Mouse (Mus musculus): ENCODE data around the gene Ilkap. TPM values are rescaled to one million over a fixed set of nuclear protein-coding genes. Genes with fewer than 3 reads are reported as not detected.

Ilkap gene
- polyA plus RNA-seq, 1 experiment from 2014 or later = 140 TPM

- Histone ChIP-seq H3K9ac (ENCODE audit: low read depth, low read length) (peak overlapping the region; percentile 85), H3K36me3 (ENCODE audit: control insufficient read depth, insufficient read depth, low read length) (no peaks in the 10 kb centered on the region), H3K4me2 (ENCODE audit: low read length) (peak overlapping the region; percentile 93), H3K27ac (ENCODE audit: low read depth, low read length) (no peak overlapping the region), H3K4me3 (ENCODE audit: low read length) (peak overlapping the region; percentile 67), H3K4me1 (ENCODE audit: control insufficient read depth, insufficient read depth, low read depth, low read length) (peaks cover 33% of the 10 kb centered on the region), H3K9me3 (ENCODE audit: control insufficient read depth, low read length) (no peaks in the 10 kb centered on the region), H3K27me3 (replicated peaks; ENCODE audit: control insufficient read depth, insufficient read depth, low read length) (no peaks in the 10 kb centered on the region)
- no peak for ATAC-seq
- 46% methylated on average over 8 of the region's 8 CpGs for WGBS
These were observed 13.1 kb upstream of the Ilkap start for GRCm38 (mm10) chr1:91411631-91412285.

GRCm38 (mm10) chr1:91407819-91408218 lies 9.2 kb upstream of the Ilkap start:
- Histone ChIP-seq H3K9ac (ENCODE audit: low read depth, low read length) (no peak overlapping the region), H3K27ac (ENCODE audit: low read depth, low read length) (no peak overlapping the region), H3K9me3 (ENCODE audit: control insufficient read depth, low read length) (no peaks in the 10 kb centered on the region), H3K36me3 (ENCODE audit: control insufficient read depth, insufficient read depth, low read length) (no peaks in the 10 kb centered on the region), H3K4me2 (ENCODE audit: low read length) (no peak overlapping the region), H3K4me1 (ENCODE audit: control insufficient read depth, insufficient read depth, low read depth, low read length) (peaks cover 13% of the 10 kb centered on the region), H3K27me3 (replicated peaks; ENCODE audit: control insufficient read depth, insufficient read depth, low read length) (no peaks in the 10 kb centered on the region), H3K4me3 (ENCODE audit: low read length) (no peak overlapping the region)
- 87% methylated on average over 4 of the region's 4 CpGs for WGBS
- ATAC-seq = no peak

DNA sequence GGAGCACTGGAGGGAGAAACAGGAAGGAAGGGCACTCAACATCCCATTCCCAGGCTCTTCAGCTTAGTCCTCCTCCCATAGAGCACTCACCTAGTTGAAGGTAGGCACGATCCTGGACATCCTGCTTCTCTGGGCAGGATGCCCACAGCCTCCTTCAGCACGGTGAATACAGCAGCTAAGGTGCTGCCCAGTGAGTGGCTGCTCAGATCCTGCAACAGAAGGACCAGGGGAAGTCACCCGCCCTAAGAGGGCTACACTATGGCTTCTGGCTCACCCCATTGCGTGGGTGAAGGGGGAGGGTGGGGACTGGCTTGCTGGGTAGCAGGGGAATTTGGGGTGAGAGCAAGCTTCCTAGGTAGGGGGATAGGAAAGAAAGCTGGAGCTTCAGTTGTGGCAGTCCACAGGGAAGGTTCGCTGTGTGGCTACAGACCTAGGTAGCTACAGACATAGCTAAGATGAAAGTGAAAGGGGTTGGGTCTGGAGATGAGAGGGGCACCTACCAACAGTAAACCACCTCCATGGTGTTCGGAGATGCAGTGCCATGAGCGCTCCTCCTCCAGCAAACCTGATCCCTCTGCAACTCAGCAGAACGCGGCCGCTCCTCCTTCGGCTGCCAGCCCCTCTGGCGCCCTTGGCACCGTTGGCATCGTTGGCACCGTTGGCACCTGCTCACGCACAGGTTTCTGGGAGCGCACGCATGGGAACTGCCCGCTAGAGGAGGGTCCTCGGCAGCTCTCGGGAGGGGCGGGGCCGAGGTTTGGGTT lies 7.0 kb upstream of the Ilkap start:
- Histone ChIP-seq H3K9me3 (ENCODE audit: control insufficient read depth, low read length) (no peaks in the 10 kb centered on the region), H3K4me3 (ENCODE audit: low read length) (no peak overlapping the region), H3K27ac (ENCODE audit: low read depth, low read length) (no peak overlapping the region), H3K36me3 (ENCODE audit: control insufficient read depth, insufficient read depth, low read length) (no peaks in the 10 kb centered on the region), H3K27me3 (replicated peaks; ENCODE audit: control insufficient read depth, insufficient read depth, low read length) (no peaks in the 10 kb centered on the region), H3K4me2 (ENCODE audit: low read length) (no peak overlapping the region), H3K9ac (ENCODE audit: low read depth, low read length) (no peak overlapping the region), H3K4me1 (ENCODE audit: control insufficient read depth, insufficient read depth, low read depth, low read length) (no peaks in the 10 kb centered on the region)
- ATAC-seq = 0 out of 2 replicates have a peak, but pooled peaks have one; percentile 34
- WGBS = 48% methylated on average over 23 of the region's 23 CpGs

GRCm38 (mm10) chr1:91404976-91405375 lies 6.4 kb upstream of the Ilkap start:
- H3K9ac ChIP-seq (ENCODE audit: low read depth, low read length) = no peak overlapping the region
- H3K9me3 ChIP-seq (ENCODE audit: control insufficient read depth, low read length) = no peaks in the 10 kb centered on the region
- H3K4me3 ChIP-seq (ENCODE audit: low read length) = no peak overlapping the region
- 33% methylated on average over 1 of the region's 1 CpGs for WGBS
- no peak overlapping the region for H3K4me2 ChIP-seq (ENCODE audit: low read length)
- H3K4me1 ChIP-seq (ENCODE audit: control insufficient read depth, insufficient read depth, low read depth, low read length) = no peaks in the 10 kb centered on the region
- no peaks in the 10 kb centered on the region for H3K27me3 ChIP-seq (replicated peaks; ENCODE audit: control insufficient read depth, insufficient read depth, low read length)
- no peak for ATAC-seq
- H3K36me3 ChIP-seq (ENCODE audit: control insufficient read depth, insufficient read depth, low read length) = no peaks in the 10 kb centered on the region
- H3K27ac ChIP-seq (ENCODE audit: low read depth, low read length) = no peak overlapping the region

DNA sequence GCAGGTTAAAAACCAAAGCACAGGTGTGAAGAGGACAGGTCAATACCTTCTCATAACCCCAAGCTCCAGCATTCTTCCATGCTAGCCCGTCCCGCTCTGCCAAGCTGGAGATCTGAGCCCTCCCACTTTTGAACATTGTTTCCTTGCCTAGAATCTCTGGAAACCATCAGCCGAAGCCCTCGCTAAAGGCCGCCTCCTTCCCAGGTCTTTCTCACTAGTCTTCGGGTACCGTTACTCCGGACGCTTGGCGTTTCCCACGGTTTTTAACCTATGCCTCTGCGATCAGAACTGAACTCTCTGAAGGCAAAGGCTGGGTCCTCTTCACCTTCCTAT lies 722 bp downstream of the Ilkap start:
- peak overlapping the region; percentile 90 for H3K27ac ChIP-seq (ENCODE audit: low read depth, low read length)

DNA sequence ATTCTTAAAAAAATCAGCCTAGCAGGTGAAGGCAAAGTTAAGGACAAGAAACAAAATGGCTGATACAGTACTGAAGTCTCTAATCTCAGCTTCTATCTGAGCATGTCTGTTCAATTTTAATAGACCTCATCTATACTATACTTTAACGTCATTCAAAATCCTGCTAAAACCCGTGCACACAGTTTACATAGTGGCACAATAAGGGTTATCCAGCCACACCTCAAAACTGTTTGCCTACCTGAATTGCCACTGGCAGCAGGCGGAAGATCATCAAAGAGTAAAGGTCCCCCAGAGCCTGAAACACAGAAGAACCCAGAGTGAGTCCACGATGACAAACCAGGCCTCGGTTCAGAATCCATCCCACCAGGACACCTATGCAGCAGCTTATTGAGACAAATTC lies 8.2 kb downstream of the Ilkap start:
- Histone ChIP-seq H3K36me3 (ENCODE audit: control insufficient read depth, insufficient read depth, low read length) (peaks cover 31% of the 10 kb centered on the region), H3K4me2 (ENCODE audit: low read length) (no peak overlapping the region)

More for the DNA sequence above, 722 bp downstream of the Ilkap start:
- peak overlapping the region; percentile 95 for H3K9ac ChIP-seq (ENCODE audit: low read depth, low read length)
- H3K4me1 ChIP-seq (ENCODE audit: control insufficient read depth, insufficient read depth, low read depth, low read length) = peaks cover 22% of the 10 kb centered on the region
- H3K4me2 ChIP-seq (ENCODE audit: low read length) = peak overlapping the region; percentile 69
- H3K36me3 ChIP-seq (ENCODE audit: control insufficient read depth, insufficient read depth, low read length) = peaks cover 2% of the 10 kb centered on the region; the same call in 1 of the 2 replicates
- no peaks in the 10 kb centered on the region for H3K27me3 ChIP-seq (replicated peaks; ENCODE audit: control insufficient read depth, insufficient read depth, low read length)
- ATAC-seq = no peak; the same call in 1 of the 2 replicates
- peak overlapping the region; percentile 67 for H3K4me3 ChIP-seq (ENCODE audit: low read length)
- no peaks in the 10 kb centered on the region for H3K9me3 ChIP-seq (ENCODE audit: control insufficient read depth, low read length)
- WGBS = 3% methylated on average over 12 of the region's 12 CpGs

GRCm38 (mm10) chr1:91381091-91381471 lies 17.5 kb downstream of the Ilkap start:
- WGBS = 89% methylated on average over 4 of the region's 4 CpGs
- Histone ChIP-seq H3K4me3 (ENCODE audit: low read length) (no peak overlapping the region), H3K4me1 (ENCODE audit: control insufficient read depth, insufficient read depth, low read depth, low read length) (no peaks in the 10 kb centered on the region), H3K27ac (ENCODE audit: low read depth, low read length) (no peak overlapping the region), H3K27me3 (replicated peaks; ENCODE audit: control insufficient read depth, insufficient read depth, low read length) (no peaks in the 10 kb centered on the region), H3K4me2 (ENCODE audit: low read length) (no peak overlapping the region), H3K9me3 (ENCODE audit: control insufficient read depth, low read length) (no peaks in the 10 kb centered on the region), H3K9ac (ENCODE audit: low read depth, low read length) (no peak overlapping the region), H3K36me3 (ENCODE audit: control insufficient read depth, insufficient read depth, low read length) (peaks cover 52% of the 10 kb centered on the region)
- no peak for ATAC-seq

More for the DNA sequence above, 8.2 kb downstream of the Ilkap start:
- H3K9me3 ChIP-seq (ENCODE audit: control insufficient read depth, low read length) = no peaks in the 10 kb centered on the region
- H3K4me1 ChIP-seq (ENCODE audit: control insufficient read depth, insufficient read depth, low read depth, low read length) = peaks cover 3% of the 10 kb centered on the region; the same call in 1 of the 2 replicates
- no peak overlapping the region for H3K9ac ChIP-seq (ENCODE audit: low read depth, low read length)
- H3K27me3 ChIP-seq (replicated peaks; ENCODE audit: control insufficient read depth, insufficient read depth, low read length) = no peaks in the 10 kb centered on the region
- H3K27ac ChIP-seq (ENCODE audit: low read depth, low read length) = no peak overlapping the region
- 94% methylated on average over 5 of the region's 5 CpGs for WGBS
- no peak for ATAC-seq
- no peak overlapping the region for H3K4me3 ChIP-seq (ENCODE audit: low read length)

GRCm38 (mm10) chr1:91380453-91381090 lies 18.0 kb downstream of the Ilkap start:
- H3K4me3 ChIP-seq (ENCODE audit: low read length) = no peak overlapping the region
- WGBS = 60% methylated on average over 7 of the region's 7 CpGs
- no peak overlapping the region for H3K27ac ChIP-seq (ENCODE audit: low read depth, low read length)
- H3K4me2 ChIP-seq (ENCODE audit: low read length) = no peak overlapping the region
- ATAC-seq = peak; percentile 68
- H3K27me3 ChIP-seq (replicated peaks; ENCODE audit: control insufficient read depth, insufficient read depth, low read length) = no peaks in the 10 kb centered on the region
- no peaks in the 10 kb centered on the region for H3K9me3 ChIP-seq (ENCODE audit: control insufficient read depth, low read length)
- H3K36me3 ChIP-seq (ENCODE audit: control insufficient read depth, insufficient read depth, low read length) = peaks cover 55% of the 10 kb centered on the region
- no peak overlapping the region for H3K9ac ChIP-seq (ENCODE audit: low read depth, low read length)
- no peaks in the 10 kb centered on the region for H3K4me1 ChIP-seq (ENCODE audit: control insufficient read depth, insufficient read depth, low read depth, low read length)

GRCm38 (mm10) chr1:91373414-91373835 lies 25.2 kb downstream of the Ilkap start:
- Histone ChIP-seq H3K4me2 (ENCODE audit: low read length) (no peak overlapping the region), H3K27ac (ENCODE audit: low read depth, low read length) (no peak overlapping the region), H3K4me3 (ENCODE audit: low read length) (no peak overlapping the region), H3K9ac (ENCODE audit: low read depth, low read length) (no peak overlapping the region), H3K4me1 (ENCODE audit: control insufficient read depth, insufficient read depth, low read depth, low read length) (no peaks in the 10 kb centered on the region), H3K9me3 (ENCODE audit: control insufficient read depth, low read length) (no peaks in the 10 kb centered on the region), H3K36me3 (ENCODE audit: control insufficient read depth, insufficient read depth, low read length) (peaks cover 52% of the 10 kb centered on the region), H3K27me3 (replicated peaks; ENCODE audit: control insufficient read depth, insufficient read depth, low read length) (no peaks in the 10 kb centered on the region)
- ATAC-seq = no peak
- WGBS = 88% methylated on average over 6 of the region's 6 CpGs
